In the genomic region with DNA sequence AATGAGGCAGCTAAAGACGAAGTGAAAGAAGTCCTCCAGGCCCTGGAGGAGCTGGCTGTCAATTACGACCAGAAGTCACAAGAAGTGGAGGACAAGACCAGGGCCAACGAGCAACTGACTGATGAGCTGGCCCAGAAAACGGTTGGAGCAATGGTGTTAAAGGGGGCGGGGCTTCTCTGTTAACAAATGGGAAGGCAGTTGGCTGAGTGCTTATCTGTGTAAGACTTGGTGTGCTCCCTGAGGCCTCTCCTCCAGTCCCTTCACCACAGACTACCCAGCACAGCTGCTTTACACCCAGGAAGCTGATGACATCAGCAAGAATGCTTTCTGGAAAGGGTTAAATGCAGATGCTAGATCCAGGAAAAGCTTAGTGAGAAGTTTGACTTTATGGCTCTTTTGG, we compare ENCODE assay signal across 11 mouse cellular contexts. TPM values are rescaled to one million over a fixed set of nuclear protein-coding genes. Genes with fewer than 3 reads are reported as not detected.
DNase-seq lines count a peak whose midpoint lies in the region; ATAC-seq and TF ChIP-seq lines count a peak whose summit lies in the region.
"Had no signal": no experiment of that assay in that cellular context is flagged by ENCODE, and none has a peak within 500 bp of the region (broad histone marks: within the 10 kb centered on the region; RNA-seq: fewer than 3 reads in every experiment).

No protein-coding gene starts in this region.

- H3K9me3 ChIP-seq in intestine, postnatal 0 days (ENCODE audit: control insufficient read depth) = no peaks in the 10 kb centered on the region
- H3K9me3 ChIP-seq: limb, embryonic 15.5 days had no signal

- no peak for TF ChIP-seq POLR2A in kidney, adult 2 months (IDR thresholded peaks at IDR 0.05; ENCODE audit: low read depth, low read length)

- DNase-seq in heart, postnatal 4 days = peak; percentile 32
- DNase-seq in heart, adult 9 months (ENCODE audit: low spot score in 2 of 2) = no peak
- DNase-seq in R1 (ENCODE audit: low read depth, low spot score) = peak; percentile 28
- peak; percentile 23 to 40 for DNase-seq in spleen, postnatal 14 days (ENCODE audit: low spot score in 2 of 2)
- no peak for DNase-seq in gastrocnemius, postnatal 36 days
- DNase-seq in right cerebral cortex, postnatal 14 days = no peak
- no peak for DNase-seq in kidney, adult 2 months
- DNase-seq: forebrain, postnatal 0 days; midbrain, embryonic 14.5 days had no signal

- 22% methylated on average over 5 of the region's 5 CpGs for WGBS in intestine, postnatal 0 days
- WGBS in kidney, adult 2 months = 60% methylated on average over 5 of the region's 5 CpGs

- no peaks in the 10 kb centered on the region for H3K27me3 ChIP-seq in intestine, postnatal 0 days (replicated peaks; ENCODE audit: control insufficient read depth, insufficient read depth, low read length)
- H3K27me3 ChIP-seq in kidney, adult 2 months (replicated peaks; ENCODE audit: control insufficient read depth, insufficient read depth, low read length) = no peaks in the 10 kb centered on the region
- H3K27me3 ChIP-seq: limb, embryonic 15.5 days had no signal

- no peaks in the 10 kb centered on the region for H3K36me3 ChIP-seq in intestine, postnatal 0 days (ENCODE audit: control insufficient read depth, insufficient read depth)
- H3K36me3 ChIP-seq in kidney, adult 2 months (ENCODE audit: control insufficient read depth, insufficient read depth, low read length) = no peaks in the 10 kb centered on the region
- H3K36me3 ChIP-seq: limb, embryonic 15.5 days had no signal

- intact Hi-C loops in gastrocnemius, postnatal 36 days (cut with DNase I) = loop anchor here (10.0 kb wide), 1 partner anchor 825 kb away; no protein-coding TSS in a partner anchor

- H3K4me2 ChIP-seq in intestine, postnatal 0 days (replicated peaks; ENCODE audit: low read depth) = 0 out of 2 replicates have a peak overlapping the region, but pooled peaks have one; percentile 25
- H3K4me2 ChIP-seq: limb, embryonic 15.5 days had no signal

- ATAC-seq in intestine, postnatal 0 days = peak; percentile 73
- ATAC-seq: forebrain, postnatal 0 days had no signal

- H3K9ac ChIP-seq in intestine, postnatal 0 days (ENCODE audit: low read depth, low read length) = no peak overlapping the region
- H3K9ac ChIP-seq: forebrain, postnatal 0 days; limb, embryonic 15.5 days had no signal

- no peak overlapping the region for H3K4me3 ChIP-seq in intestine, postnatal 0 days (ENCODE audit: low read depth, low read length)
- H3K4me3 ChIP-seq in kidney, adult 2 months (ENCODE audit: insufficient read depth, low read depth, low read length) = no peak overlapping the region
- H3K4me3 ChIP-seq: limb, embryonic 15.5 days had no signal

- no peaks in the 10 kb centered on the region for H3K4me1 ChIP-seq in intestine, postnatal 0 days (replicated peaks; ENCODE audit: control insufficient read depth, insufficient read depth, low read length)
- peaks cover 3% of the 10 kb centered on the region; the same call in 1 of the 2 replicates for H3K4me1 ChIP-seq in kidney, adult 2 months (ENCODE audit: control insufficient read depth, insufficient read depth, low read length)

- TF ChIP-seq CTCF in intestine, postnatal 0 days (IDR thresholded peaks at IDR 0.05; ENCODE audit: low read depth) = no peak
- TF ChIP-seq CTCF in kidney, adult 2 months (conservative IDR thresholded peaks at IDR 0.05; ENCODE audit: insufficient read depth, insufficient read length, low read depth, low read length) = no peak

- no peak overlapping the region for H3K27ac ChIP-seq in intestine, postnatal 0 days (ENCODE audit: low read depth, low read length)
- H3K27ac ChIP-seq in kidney, adult 2 months (ENCODE audit: insufficient read depth, low read depth, low read length) = no peak overlapping the region
- H3K27ac ChIP-seq: limb, embryonic 15.5 days had no signal

RNA-seq across cellular contexts. Expression of a gene that starts 57.3 kb away (rescaled TPM):
- under 1 TPM; 0.23 to 0.24 TPM for total RNA-seq in heart, postnatal 4 days (2021)
- 0.68 and 0.73 TPM in 2 replicates for polyA plus RNA-seq in intestine, postnatal 0 days (2015; fragmentation: Nextera tagmentation; extraction: Ambion mirVana)
- total RNA-seq in gastrocnemius, postnatal 36 days (2021) = not detected
- 1.5 and 1.9 TPM in 2 replicates for polyA plus RNA-seq in kidney, adult 2 months (2012; rRNA removed)

Comparison
In these comparisons a context has a peak if more than half of its experiments do, and no peak if none do; other contexts are left out.
1. DNase-seq: peak in heart, postnatal 4 days (single experiment), R1 (single experiment) and spleen, postnatal 14 days (2 of 2); none in heart, adult 9 months (0 of 2), gastrocnemius, postnatal 36 days (0 of 2), right cerebral cortex, postnatal 14 days (single experiment) and kidney, adult 2 months (single experiment).